Mouse (Mus musculus) testis, adult 2 months (tissue): Measurements from ENCODE around the gene Gm49630.
"Not testable (repeated sequence)": the region's sequence is repeated elsewhere in the genome, so short reads cannot be mapped to it uniquely, and the experiment has no call there.

Experiments used
- CTCF ChIP-seq: fragments of 200-500 bp; IDR thresholded peaks from 2 replicates; pipeline ENCODE4 v1.5.1; 2012; ENCODE audit warnings: low read depth, mild to moderate bottlenecking, inconsistent platforms, low read length, moderate library complexity; ENCODE audit not compliant: control insufficient read depth, insufficient read depth, insufficient replicate concordance
- POLR2A ChIP-seq: fragments of 200-500 bp; IDR thresholded peaks from 2 replicates; pipeline ENCODE4 v1.6.1; 2012; ENCODE audit warnings: low read depth, mild to moderate bottlenecking, inconsistent platforms, low read length, moderate library complexity; ENCODE audit not compliant: control insufficient read depth

DNA sequence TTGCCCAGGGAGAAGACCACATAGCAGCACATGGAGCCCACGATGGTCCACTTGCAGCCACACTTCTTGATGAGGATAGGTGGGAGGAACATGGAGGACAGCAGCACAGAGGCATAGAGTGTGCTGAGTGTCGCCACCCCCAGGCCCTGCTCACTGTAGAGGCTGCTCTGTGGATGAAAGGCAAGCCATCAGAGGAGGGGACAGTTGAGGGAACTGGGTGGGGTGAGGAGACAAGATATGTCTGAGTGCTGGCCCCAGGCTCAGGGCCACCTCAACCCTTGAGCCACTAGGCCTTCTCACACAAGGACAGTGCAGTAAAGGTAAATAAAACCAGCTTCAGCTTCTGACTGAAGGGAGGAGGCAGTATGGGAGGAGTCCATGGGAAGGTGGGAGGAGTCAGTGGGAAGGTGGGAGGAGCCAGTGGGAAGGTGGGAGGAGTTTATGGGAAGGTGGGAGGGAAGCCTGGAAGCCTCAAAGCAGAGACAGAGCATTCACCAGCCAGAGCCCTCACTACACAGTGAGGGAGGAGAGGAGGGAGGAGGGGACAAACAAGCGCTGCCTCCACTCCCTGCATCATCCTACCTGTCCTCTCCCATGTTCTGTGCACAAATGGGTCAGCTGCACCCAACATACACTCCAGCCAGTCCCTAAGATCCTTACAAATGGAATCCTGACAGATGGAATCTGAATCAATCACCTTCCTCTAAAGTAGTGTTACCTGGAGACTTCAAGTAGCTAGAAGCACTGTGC lies 5.3 kb upstream of the Gm49630 start:
- not testable (repeated sequence) for TF ChIP-seq POLR2A, CTCF
